Comparison of ENCODE assay signal across 8 mouse cellular contexts in genomic region chr2:91962864-91963401, GRCm38 (mm10). TPM values are rescaled to one million over a fixed set of nuclear protein-coding genes. Genes with fewer than 3 reads are reported as not detected.
DNase-seq lines count a peak whose midpoint lies in the region; ATAC-seq and TF ChIP-seq lines count a peak whose summit lies in the region.

No protein-coding gene starts in this region.

- H3K9me3 ChIP-seq in forebrain, embryonic 10.5 days, result no peaks in the 10 kb centered on the region
- H3K9me3 ChIP-seq in kidney, embryonic 15.5 days (replicated peaks), result no peaks in the 10 kb centered on the region
- no peaks in the 10 kb centered on the region for H3K9me3 ChIP-seq in midbrain, embryonic 14.5 days (ENCODE audit: control insufficient read depth, low read length)

- peak overlapping the region; percentile 91 for H3K4me2 ChIP-seq in kidney, embryonic 15.5 days
- peak overlapping the region; percentile 90 for H3K4me2 ChIP-seq in midbrain, embryonic 14.5 days (ENCODE audit: low read length)

- no peak for TF ChIP-seq CTCF in Patski (IDR thresholded peaks at IDR 0.05)

- WGBS in forebrain, embryonic 10.5 days, result under 1% methylated on average over 39 of the region's 39 CpGs
- WGBS in kidney, embryonic 15.5 days, result under 1% methylated on average over 39 of the region's 39 CpGs
- under 1% methylated on average over 36 of the region's 39 CpGs for WGBS in midbrain, embryonic 14.5 days

- peak; percentile 34 for ATAC-seq in Patski
- peak; percentile 41 for ATAC-seq in kidney, embryonic 15.5 days (replicated peaks; ENCODE audit: low FRiP score)
- no peak; the same call in none of the 2 replicates for ATAC-seq in midbrain, embryonic 14.5 days (ENCODE audit: low FRiP score, low TSS enrichment)

- H3K4me1 ChIP-seq in forebrain, embryonic 10.5 days, result peaks cover 70% of the 10 kb centered on the region
- H3K4me1 ChIP-seq in kidney, embryonic 15.5 days, result peaks cover 65% of the 10 kb centered on the region
- peaks cover 17% of the 10 kb centered on the region for H3K4me1 ChIP-seq in midbrain, embryonic 14.5 days (ENCODE audit: control insufficient read depth, insufficient read depth, low read length)

- peaks cover 14% of the 10 kb centered on the region; the same call in 1 of the 2 replicates for H3K36me3 ChIP-seq in forebrain, embryonic 10.5 days (replicated peaks)
- 0 out of 2 replicates have a peak, but pooled peaks cover 6% of the 10 kb centered on the region for H3K36me3 ChIP-seq in kidney, embryonic 15.5 days
- no peaks in the 10 kb centered on the region for H3K36me3 ChIP-seq in midbrain, embryonic 14.5 days (ENCODE audit: control insufficient read depth, insufficient read depth, low read length)

- peak overlapping the region; percentile 90 for H3K4me3 ChIP-seq in forebrain, embryonic 10.5 days
- H3K4me3 ChIP-seq in kidney, embryonic 15.5 days (replicated peaks), result peak overlapping the region; percentile 91
- H3K4me3 ChIP-seq in midbrain, embryonic 14.5 days (replicated peaks; ENCODE audit: low read depth, low read length), result peak overlapping the region; percentile 78

- in situ Hi-C loops in Patski (cut with MboI; ENCODE audit: low pct_unique_long_range_greater_than_20kb), result no loop called here

- CTCF ChIA-PET in Patski (lab: Charles Lee), result interaction anchor here (1.3 to 5.8 kb wide), 4 partner anchors 9 to 25 kb away, joined by 5 to 63 read pairs (median 10); partner anchors contain the start of gene Gm9821

- H3K9ac ChIP-seq in kidney, embryonic 15.5 days, result peak overlapping the region; percentile 92
- peak overlapping the region; percentile 82 for H3K9ac ChIP-seq in midbrain, embryonic 14.5 days (replicated peaks; ENCODE audit: low read length)

- DNase-seq in kidney, adult 18-20 months, result peak; percentile 56
- no peak for DNase-seq in kidney, postnatal 14 days
- DNase-seq in Patski (ENCODE audit: low read depth, low spot score), result no peak
- DNase-seq in forebrain, embryonic 10.5 days (ENCODE audit: extremely low spot score, low spot score), result no peak
- DNase-seq in midbrain, embryonic 14.5 days, result no peak
- no peak for DNase-seq in frontal cortex, adult 2 months (ENCODE audit: extremely low spot score in 1 of 2, low spot score in 1 of 2)
- no peak for DNase-seq in frontal cortex, postnatal 14 days (ENCODE audit: low spot score in 2 of 2)

- POLR2A ChIA-PET in Patski (lab: Charles Lee), result interaction anchor here (0.7 to 1.4 kb wide), 2 partner anchors 13 to 433 kb away, joined by 4 read pairs; no protein-coding TSS in a partner anchor

- H3K27ac ChIP-seq in forebrain, embryonic 10.5 days, result peak overlapping the region; percentile 91
- H3K27ac ChIP-seq in kidney, embryonic 15.5 days, result peak overlapping the region; percentile 81
- peak overlapping the region; percentile 77 for H3K27ac ChIP-seq in midbrain, embryonic 14.5 days (replicated peaks; ENCODE audit: low read depth, low read length)

- peaks cover 5% of the 10 kb centered on the region for H3K27me3 ChIP-seq in Patski
- peaks cover 34% of the 10 kb centered on the region for H3K27me3 ChIP-seq in forebrain, embryonic 10.5 days (ENCODE audit: poor library complexity, severe bottlenecking)
- no peaks in the 10 kb centered on the region for H3K27me3 ChIP-seq in kidney, embryonic 15.5 days
- H3K27me3 ChIP-seq in midbrain, embryonic 14.5 days (ENCODE audit: control insufficient read depth, insufficient read depth, low read length), result no peaks in the 10 kb centered on the region

RNA-seq across cellular contexts. Expression of gene Dgkz, which starts 12.7 kb away (rescaled TPM):
- polyA plus RNA-seq in Patski (2021), result 38.5 TPM
- 35.1 and 39.1 TPM in 2 replicates for polyA plus RNA-seq in forebrain, embryonic 10.5 days (2016; fragmentation: Nextera tagmentation; extraction: Ambion mirVana)
- 37.7 and 46.7 TPM in 2 replicates for polyA plus RNA-seq in kidney, embryonic 15.5 days (2015; fragmentation: Nextera tagmentation; extraction: Ambion mirVana)
- 27.5 and 32.0 TPM in 2 replicates for polyA plus RNA-seq in midbrain, embryonic 14.5 days (2014; fragmentation: Nextera tagmentation; extraction: Ambion mirVana)
- 590 and 632 TPM in 2 replicates for polyA plus RNA-seq in frontal cortex, adult 2 months (2012; rRNA removed)

RNA-seq across cellular contexts. Expression of gene Gm9821, which starts 17.4 kb away (rescaled TPM):
- polyA plus RNA-seq in Patski (2021), result 0.69 TPM
- 0.44 and 0.52 TPM in 2 replicates for polyA plus RNA-seq in forebrain, embryonic 10.5 days (2016; fragmentation: Nextera tagmentation; extraction: Ambion mirVana)
- polyA plus RNA-seq in kidney, embryonic 15.5 days (2015; fragmentation: Nextera tagmentation; extraction: Ambion mirVana), result 0.49 and 0.53 TPM in 2 replicates
- polyA plus RNA-seq in midbrain, embryonic 14.5 days (2014; fragmentation: Nextera tagmentation; extraction: Ambion mirVana), result 0.14 and 0.26 TPM in 2 replicates
- 0.04 and 0.12 TPM in 2 replicates for polyA plus RNA-seq in frontal cortex, adult 2 months (2012; rRNA removed)

RNA-seq across cellular contexts. Expression of gene Mdk, which starts 30.8 kb away (rescaled TPM):
- 0.13 TPM for polyA plus RNA-seq in Patski (2021)
- 1,773 and 1,865 TPM in 2 replicates for polyA plus RNA-seq in forebrain, embryonic 10.5 days (2016; fragmentation: Nextera tagmentation; extraction: Ambion mirVana)
- 1,215 and 1,266 TPM in 2 replicates for polyA plus RNA-seq in kidney, embryonic 15.5 days (2015; fragmentation: Nextera tagmentation; extraction: Ambion mirVana)
- 131 and 196 TPM in 2 replicates for polyA plus RNA-seq in midbrain, embryonic 14.5 days (2014; fragmentation: Nextera tagmentation; extraction: Ambion mirVana)
- polyA plus RNA-seq in frontal cortex, adult 2 months (2012; rRNA removed), result 53.6 and 61.5 TPM in 2 replicates

RNA-seq across cellular contexts. Expression of gene Chrm4, which starts 35.9 kb away (rescaled TPM):
- polyA plus RNA-seq in Patski (2021), result not detected
- polyA plus RNA-seq in forebrain, embryonic 10.5 days (2016; fragmentation: Nextera tagmentation; extraction: Ambion mirVana), result 0.12 and 0.77 TPM in 2 replicates
- 0.42 TPM in 1 of 2 replicates, not detected in the other for polyA plus RNA-seq in kidney, embryonic 15.5 days (2015; fragmentation: Nextera tagmentation; extraction: Ambion mirVana)
- polyA plus RNA-seq in midbrain, embryonic 14.5 days (2014; fragmentation: Nextera tagmentation; extraction: Ambion mirVana), result 0.34 and 0.65 TPM in 2 replicates
- 36.1 and 39.2 TPM in 2 replicates for polyA plus RNA-seq in frontal cortex, adult 2 months (2012; rRNA removed)

Comparison
In these comparisons a context has a peak if more than half of its experiments do, and no peak if none do; other contexts are left out.
1. RNA of gene Dgkz, which starts 12.7 kb away (polyA plus RNA-seq): 590 to 632 TPM in frontal cortex, adult 2 months; 37.7 to 46.7 TPM in kidney, embryonic 15.5 days, 35.1 to 39.1 TPM in forebrain, embryonic 10.5 days, 38.5 TPM in Patski (single experiment) and 27.5 to 32.0 TPM in midbrain, embryonic 14.5 days; every median in the first group is over 10 times any median in the second.
2. RNA of gene Mdk, which starts 30.8 kb away (polyA plus RNA-seq): 1,773 to 1,865 TPM in forebrain, embryonic 10.5 days, 1,215 to 1,266 TPM in kidney, embryonic 15.5 days, 131 to 196 TPM in midbrain, embryonic 14.5 days and 53.6 to 61.5 TPM in frontal cortex, adult 2 months; 0.13 TPM in Patski (single experiment); every median in the first group is over 10 times any median in the second.
3. Peak in every context shown above with its lines, with median percentiles within 50 percentile points of each other: H3K27ac ChIP-seq and H3K4me3 ChIP-seq.